18 mouse cellular contexts compared by ENCODE assay signal in the genomic region with DNA sequence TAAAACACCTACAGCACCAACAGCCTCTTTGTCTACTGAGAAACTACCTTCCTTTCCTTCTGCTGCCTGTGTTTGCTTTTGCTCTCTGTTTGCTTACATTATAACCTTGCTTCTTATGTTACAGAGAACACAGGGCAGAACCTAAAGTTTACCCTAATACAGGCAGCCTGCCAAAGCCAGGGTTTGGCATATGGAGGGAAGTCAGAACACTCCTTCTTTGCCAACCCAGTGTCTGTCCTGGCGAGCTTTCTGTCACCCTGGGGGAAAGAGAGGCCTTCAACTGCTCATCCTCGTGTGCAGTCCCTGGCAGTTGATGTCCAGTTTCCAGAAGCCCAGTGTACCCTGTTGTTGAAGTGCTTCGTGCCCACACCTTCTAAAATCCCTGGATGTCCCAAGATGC. TPM values are rescaled to one million over a fixed set of nuclear protein-coding genes. Genes with fewer than 3 reads are reported as not detected.
DNase-seq lines count a peak whose midpoint lies in the region; ATAC-seq lines count a peak whose summit lies in the region.
"Had no signal": no experiment of that assay in that cellular context is flagged by ENCODE, and none has a peak within 500 bp of the region (broad histone marks: within the 10 kb centered on the region; RNA-seq: fewer than 3 reads in every experiment).

No protein-coding gene starts in this region.

- no peaks in the 10 kb centered on the region for H3K4me1 ChIP-seq in midbrain, embryonic 13.5 days (replicated peaks)
- H3K4me1 ChIP-seq: limb, embryonic 13.5 days; neural tube, embryonic 15.5 days had no signal

- ATAC-seq in CD4-positive, CD25-positive, alpha-beta regulatory T cell, adult 4 months: no peak
- ATAC-seq in midbrain, embryonic 13.5 days: no peak
- ATAC-seq: liver, postnatal 0 days had no signal

- H3K4me2 ChIP-seq in midbrain, embryonic 13.5 days (replicated peaks): no peak overlapping the region
- H3K4me2 ChIP-seq: heart, embryonic 13.5 days; limb, embryonic 13.5 days; midbrain, embryonic 11.5 days; neural tube, embryonic 15.5 days had no signal

- H3K4me3 ChIP-seq in midbrain, embryonic 13.5 days (replicated peaks): no peak overlapping the region
- H3K4me3 ChIP-seq: heart, embryonic 13.5 days; limb, embryonic 13.5 days; neural tube, embryonic 15.5 days had no signal

- H3K9me3 ChIP-seq in midbrain, embryonic 13.5 days: no peaks in the 10 kb centered on the region
- H3K9me3 ChIP-seq: heart, embryonic 13.5 days; limb, embryonic 13.5 days; neural tube, embryonic 15.5 days had no signal

- H3K27ac ChIP-seq in midbrain, embryonic 13.5 days: no peak overlapping the region
- H3K27ac ChIP-seq: heart, embryonic 13.5 days; limb, embryonic 13.5 days; neural tube, embryonic 15.5 days had no signal

- no peak overlapping the region for H3K9ac ChIP-seq in midbrain, embryonic 13.5 days (replicated peaks)
- H3K9ac ChIP-seq: heart, embryonic 13.5 days; limb, embryonic 13.5 days; liver, postnatal 0 days; neural tube, embryonic 15.5 days had no signal

- H3K27me3 ChIP-seq in midbrain, embryonic 13.5 days: no peaks in the 10 kb centered on the region
- H3K27me3 ChIP-seq: heart, embryonic 13.5 days; limb, embryonic 13.5 days; neural tube, embryonic 15.5 days had no signal

- peaks cover 95% of the 10 kb centered on the region for H3K36me3 ChIP-seq in midbrain, embryonic 13.5 days

- WGBS in midbrain, embryonic 13.5 days: 93% methylated on average over 3 of the region's 3 CpGs

- peak; percentile 24 for DNase-seq in NIH3T3 (ENCODE audit: low read depth)
- peak; percentile 87 for DNase-seq in brain, adult 2 months (ENCODE audit: low read depth, low spot score)
- DNase-seq in cerebellum, adult 9-11 months: peak; percentile 82
- DNase-seq in lung, postnatal 25 days (ENCODE audit: low spot score): peak; percentile 25
- DNase-seq in left cerebral cortex, adult 11 months (ENCODE audit: low spot score): no peak
- DNase-seq: adrenal gland, postnatal 14 days; heart, postnatal 4 days; kidney, adult 9 months; kidney, postnatal 4 days; layer of hippocampus, postnatal 36 days; liver, postnatal 0 days; thymus, adult 18-20 months had no signal

RNA-seq across cellular contexts. Expression of gene Tfcp2l1, which starts 29.4 kb away (rescaled TPM):
- under 1 TPM; 0.06 to 0.98 TPM for polyA plus RNA-seq in CD4-positive, CD25-positive, alpha-beta regulatory T cell, adult 4 months (2017; shearing (Covaris generic))
- 0.11 and 0.21 TPM in 2 replicates for polyA plus RNA-seq in midbrain, embryonic 13.5 days (2015; fragmentation: Nextera tagmentation; extraction: Ambion mirVana)
